Mouse (Mus musculus) c-Kit-positive CD71-negative TER-119-negative erythroid progenitor cells, embryonic 14.5 days (primary cell): ENCODE results near the gene Mettl9.

ENCODE experiments used
- DNase-seq: peaks from one replicate; pipeline ENCODE4 v3.0.0-alpha.2; 2013; ENCODE audit warnings: low read depth

The Mettl9 gene

DNA sequence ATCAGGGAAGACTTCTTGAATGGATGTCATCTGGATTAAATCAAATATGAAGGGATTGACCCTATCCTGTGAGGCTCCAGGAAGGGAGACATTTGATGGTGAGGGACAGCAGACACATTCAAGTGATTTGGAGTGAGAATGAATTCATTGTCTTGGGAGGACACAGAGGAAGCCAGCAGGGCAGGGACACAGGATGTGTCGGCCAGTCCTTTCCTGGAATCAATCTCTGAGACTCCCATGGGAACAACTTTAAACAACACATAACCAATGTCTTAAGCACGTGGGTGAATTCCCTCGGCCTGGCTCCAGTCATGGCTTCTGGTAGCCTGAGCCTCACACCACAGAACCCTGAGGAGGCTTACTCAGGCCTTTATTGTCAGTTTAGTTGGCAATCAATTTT, 73.6 kb downstream of the Mettl9 start:
- DNase-seq: no peak

DNA sequence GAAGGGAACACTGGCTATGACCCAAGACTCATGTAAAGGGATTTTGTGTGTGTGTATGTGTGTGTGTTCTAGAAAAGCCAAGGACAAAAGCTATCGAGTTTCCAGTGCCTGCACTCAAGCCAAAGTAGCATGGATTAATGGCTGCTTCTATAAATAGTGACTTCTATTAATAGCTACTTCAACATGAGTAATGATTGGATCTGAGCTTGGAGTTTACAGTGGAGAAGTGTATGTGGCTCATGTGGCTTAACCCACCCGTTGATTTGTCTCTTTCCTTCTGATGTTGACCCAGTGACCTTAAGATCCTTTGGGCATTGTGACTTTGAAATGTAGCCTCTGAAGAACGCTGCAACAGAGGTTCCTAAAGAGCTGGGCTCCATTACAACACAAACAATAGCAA, 77.1 kb downstream of the Mettl9 start:
- no peak for DNase-seq

DNA sequence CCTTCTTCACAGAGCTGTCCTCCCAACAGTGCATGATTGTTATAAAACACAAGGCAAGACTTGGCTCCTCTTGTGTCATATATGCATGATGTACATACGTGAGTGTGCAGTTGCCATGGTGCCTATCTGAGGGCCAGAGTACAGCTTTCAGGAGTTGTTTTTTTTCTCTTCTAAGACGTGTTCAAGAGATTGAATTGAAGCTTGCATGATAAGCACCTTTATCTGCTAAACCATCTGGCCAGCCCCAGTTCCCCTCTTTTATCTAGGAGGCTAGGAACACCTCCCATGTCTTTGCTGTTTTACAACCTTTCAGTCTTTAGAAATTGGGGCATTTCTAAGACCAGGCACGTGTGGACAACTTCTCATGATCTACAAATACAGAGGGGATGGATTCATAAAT, 77.5 kb downstream of the Mettl9 start:
- DNase-seq: no peak

DNA sequence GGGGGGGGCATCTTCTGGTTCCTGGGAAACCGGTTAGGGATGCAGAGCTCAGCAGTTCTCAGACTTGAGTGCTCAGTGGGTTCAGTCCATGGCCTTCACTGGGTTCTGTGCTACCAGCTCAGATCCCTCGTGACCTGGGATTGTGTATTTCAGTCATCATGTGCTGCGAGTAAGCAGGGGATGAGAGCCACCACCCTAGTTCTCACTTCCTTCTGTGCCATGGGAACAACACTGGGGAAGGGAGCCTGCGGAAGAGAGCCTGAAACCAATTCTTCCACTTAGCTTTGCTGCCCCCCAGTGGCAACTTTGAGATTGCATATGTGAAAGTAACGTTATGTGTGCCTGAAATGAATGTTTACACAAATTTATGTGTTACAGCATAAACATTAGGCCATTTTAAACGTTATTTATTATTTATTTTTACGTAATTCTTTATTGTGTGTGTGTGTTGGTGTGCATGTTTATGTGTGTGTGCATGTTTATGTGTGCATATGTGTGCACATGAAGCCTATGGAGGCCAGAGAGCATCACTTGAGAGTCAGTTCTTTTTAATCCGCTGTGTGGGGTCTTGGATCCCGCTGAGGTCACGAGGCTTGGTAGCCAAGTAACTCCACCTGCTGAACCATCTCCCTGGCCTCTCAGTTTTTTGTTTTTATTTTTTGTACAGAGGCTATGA, 86.0 kb downstream of the Mettl9 start:
- peak; percentile 73 for DNase-seq
